Mouse (Mus musculus) lung, postnatal 0 days (tissue): ENCODE results near the gene Rab42.

ENCODE experiments used
- CTCF ChIP-seq: IDR thresholded peaks from 2 replicates; pipeline ENCODE4 v1.5.1; 2016; ENCODE audit warnings: antibody characterized with exemption, mild to moderate bottlenecking
- EP300 ChIP-seq: IDR thresholded peaks from 2 replicates; pipeline ENCODE4 v1.6.1; 2016; ENCODE audit warnings: antibody characterized with exemption, mild to moderate bottlenecking, control low read depth

DNA sequence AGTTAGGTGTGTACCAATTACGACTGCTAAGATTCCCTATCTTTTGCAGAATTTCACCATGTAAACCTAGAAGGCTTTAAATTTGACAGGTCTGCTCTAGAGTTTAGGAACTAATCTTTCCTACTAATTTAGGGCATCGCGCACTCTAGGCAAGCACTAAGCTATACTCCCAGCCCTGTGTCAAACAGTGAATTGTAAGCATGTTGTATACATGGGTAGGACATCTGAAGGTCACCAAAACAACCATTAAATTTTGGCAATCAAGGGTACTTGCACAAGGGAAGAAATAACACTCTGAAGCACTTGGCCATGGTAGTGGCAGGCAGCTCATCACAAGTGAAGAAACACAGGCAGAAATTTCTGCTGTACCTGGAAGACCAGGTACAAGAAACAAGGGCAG is 47.7 kb upstream of the Rab42 start:
- TF ChIP-seq CTCF (no peak), EP300 (no peak)
